Mouse (Mus musculus) C2C12 (cell line): ENCODE results near the gene Anks1.

Experiments
- CTCF ChIP-seq: IDR thresholded peaks from one replicate; pipeline ENCODE4 v1.5.1; 2011; ENCODE audit not compliant: control insufficient read depth, insufficient read depth, insufficient read length
- FOSL1 ChIP-seq: IDR thresholded peaks from one replicate; pipeline ENCODE4 v1.8.0; 2011; ENCODE audit warnings: mild to moderate bottlenecking, low read length; ENCODE audit not compliant: poor library complexity, insufficient read depth, severe bottlenecking
- MAX ChIP-seq: IDR thresholded peaks from one replicate; pipeline ENCODE4 v1.6.1; 2011; ENCODE audit warnings: mild to moderate bottlenecking, control low read depth
- MYOD1 ChIP-seq: IDR thresholded peaks from one replicate; pipeline ENCODE4 v1.6.1; 2011; ENCODE audit warnings: low read depth; ENCODE audit not compliant: control insufficient read depth, insufficient read length
- MYOG ChIP-seq: IDR thresholded peaks from one replicate; pipeline ENCODE4 v1.6.1; 2011; ENCODE audit not compliant: control insufficient read depth, insufficient read length; ENCODE audit errors: extremely low read depth
- USF1 ChIP-seq: IDR thresholded peaks from one replicate; pipeline ENCODE4 v1.6.1; 2011; ENCODE audit warnings: low read depth, mild to moderate bottlenecking, control low read depth, moderate library complexity

DNA sequence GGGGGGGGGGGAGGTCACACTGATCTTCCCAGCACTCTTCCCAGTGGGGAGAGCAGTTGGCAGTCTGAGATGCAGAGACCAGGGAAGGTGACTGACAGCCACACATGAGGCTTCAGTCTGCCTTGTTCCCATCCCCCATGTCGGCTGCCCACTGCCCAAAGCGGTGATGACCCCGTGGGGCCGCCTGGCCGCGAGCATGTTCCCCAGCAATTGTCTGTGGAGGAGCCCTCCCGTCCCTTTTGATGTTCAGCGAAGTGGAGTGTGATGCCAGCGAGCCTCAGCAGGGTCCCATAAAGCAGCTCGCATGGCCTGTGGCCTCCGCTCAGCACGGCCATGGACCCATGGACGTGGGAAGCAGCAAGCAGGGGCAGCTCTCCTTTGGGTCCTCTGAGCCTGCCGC is 198.2 kb downstream of the Anks1 start:
- no peak for TF ChIP-seq CTCF
- no peak for TF ChIP-seq USF1
- TF ChIP-seq MYOG, result no peak
- no peak for TF ChIP-seq MAX
- TF ChIP-seq MYOD1, result no peak
- TF ChIP-seq FOSL1, result no peak
